Mouse (Mus musculus) stomach, embryonic 16.5 days (tissue): ENCODE results near the gene Usp5. TPM values are rescaled to one million over a fixed set of nuclear protein-coding genes. Genes with fewer than 3 reads are reported as not detected.

Experiments used
- ATAC-seq: fragments of 200-750 bp; cut with Nextera tagmentation; 2 replicates; pipeline ENCODE4 v1.8.0; 2017; ENCODE audit warnings: moderate number of reproducible peaks, moderate TSS enrichment; ENCODE audit not compliant: insufficient read depth, low FRiP score
- H3K27ac ChIP-seq: fragments of 300-500 bp; sonication (generic); 2 replicates; pipeline ENCODE4 v1.5.1; 2014; ENCODE audit warnings: low read length
- H3K27me3 ChIP-seq: fragments of 300-500 bp; sonication (generic); 2 replicates; pipeline ENCODE4 v1.6.1; 2014; ENCODE audit warnings: low read length, control low read depth, mixed read lengths; ENCODE audit not compliant: control insufficient read depth, insufficient read depth
- H3K36me3 ChIP-seq: fragments of 300-500 bp; sonication (generic); 2 replicates; pipeline ENCODE4 v1.6.1; 2014; ENCODE audit warnings: low read length; ENCODE audit not compliant: control insufficient read depth, insufficient read depth
- H3K4me1 ChIP-seq: fragments of 300-500 bp; sonication (generic); 2 replicates; pipeline ENCODE4 v1.6.1; 2014; ENCODE audit warnings: low read length, control low read depth, mixed read lengths; ENCODE audit not compliant: control insufficient read depth, insufficient read depth
- H3K4me2 ChIP-seq: fragments of 300-500 bp; sonication (generic); 2 replicates; pipeline ENCODE4 v1.6.1; 2014; ENCODE audit warnings: low read depth, low read length, mixed read lengths
- H3K4me3 ChIP-seq: fragments of 300-500 bp; sonication (generic); replicated peaks from 2 replicates; pipeline ENCODE4 v1.5.1; 2014; ENCODE audit warnings: mild to moderate bottlenecking, low read length
- H3K9ac ChIP-seq: fragments of 300-500 bp; sonication (generic); 2 replicates; pipeline ENCODE4 v1.6.1; 2014; ENCODE audit warnings: low read length
- H3K9me3 ChIP-seq: fragments of 300-500 bp; sonication (generic); replicated peaks from 2 replicates; pipeline ENCODE4 v1.6.1; 2016; ENCODE audit warnings: low read length, control low read depth; ENCODE audit not compliant: control insufficient read depth
- WGBS: fragments of 180-500 bp; shearing (Covaris S2); extraction: QIAGEN DNeasy Blood & Tissue Kit; methylation state at CpG from one replicate; pipeline ENCODE4 v1.1.7; 2014; 5-methylcytosine and 5-hydroxymethylcytosine counted together
- polyA plus RNA-seq: library from polyadenylated mRNA; unstranded; fragments of >200 nt; fragmentation: Nextera tagmentation; extraction: Ambion mirVana; gene quantifications from 2 replicates; pipeline ENCODE4 v1.2.1, GENCODE M21; 2015

Gene Usp5
- 128 and 139 TPM in 2 replicates for polyA plus RNA-seq

DNA sequence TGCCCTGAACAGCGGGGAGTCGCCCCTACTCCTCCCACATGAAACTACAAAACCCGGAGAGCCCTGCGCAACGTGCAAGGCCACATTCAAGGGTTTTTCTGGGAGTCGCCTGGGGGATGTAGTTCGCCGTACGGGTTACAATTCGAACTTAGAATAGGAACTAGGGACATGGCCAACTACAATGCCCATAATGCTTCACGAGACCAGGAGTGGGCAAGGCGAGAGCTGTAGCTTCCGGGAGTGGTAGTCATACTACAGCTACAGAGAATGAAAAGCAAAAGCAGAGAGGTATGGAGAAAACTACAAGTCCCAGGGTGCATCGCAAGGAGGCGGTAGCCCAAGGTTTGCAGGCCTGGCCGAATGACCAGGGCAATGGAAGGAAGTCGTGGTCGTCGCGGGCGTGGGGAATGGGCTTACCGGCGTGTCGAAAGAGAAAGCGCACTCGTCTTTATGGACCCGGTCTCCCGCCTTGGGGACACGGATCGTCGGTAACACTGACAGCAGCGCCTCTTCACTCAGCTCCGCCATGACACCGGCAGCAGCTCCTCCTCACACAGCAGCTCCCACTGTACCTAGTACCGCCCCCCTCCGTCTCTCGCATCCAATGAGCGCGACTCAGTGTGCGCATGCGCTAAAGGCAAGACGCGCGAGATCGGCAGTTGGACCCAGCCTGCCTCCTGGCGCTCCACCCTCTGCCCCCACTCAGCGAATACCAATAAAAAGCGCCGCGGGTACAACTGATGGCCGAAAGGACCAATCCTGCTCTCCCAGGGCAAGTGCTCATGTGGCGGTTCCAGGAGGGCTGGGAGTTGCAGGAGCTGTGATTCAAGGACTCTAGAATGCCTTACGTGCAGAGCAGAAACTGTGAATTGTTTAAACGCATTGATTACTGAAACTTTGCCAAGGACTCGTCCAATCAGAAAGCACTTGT, at the start of gene Usp5, which contains the start of gene Cdca3:
Usp5 (minus strand) TSS at position 617 of the 931 bp plus-strand sequence.
Cdca3 (plus strand) TSS at position 680 of the 931 bp plus-strand sequence.
- under 1% methylated on average over 55 of the region's 55 CpGs for WGBS
- peak; percentile 94 for ATAC-seq
- peak within 1 kb of the TSS; percentile 98 for H3K27ac ChIP-seq
- peak within 1 kb of the TSS; percentile 82 for H3K9ac ChIP-seq
- no peaks in the 10 kb centered on the region for H3K9me3 ChIP-seq
- H3K4me1 ChIP-seq, result peaks cover 16% of the 10 kb centered on the region
- peaks cover 13% of the 10 kb centered on the region for H3K36me3 ChIP-seq
- H3K4me2 ChIP-seq, result peak within 1 kb of the TSS; percentile 88
- H3K4me3 ChIP-seq, result peak within 1 kb of the TSS; percentile 68
- H3K27me3 ChIP-seq, result no peaks in the 10 kb centered on the region

DNA sequence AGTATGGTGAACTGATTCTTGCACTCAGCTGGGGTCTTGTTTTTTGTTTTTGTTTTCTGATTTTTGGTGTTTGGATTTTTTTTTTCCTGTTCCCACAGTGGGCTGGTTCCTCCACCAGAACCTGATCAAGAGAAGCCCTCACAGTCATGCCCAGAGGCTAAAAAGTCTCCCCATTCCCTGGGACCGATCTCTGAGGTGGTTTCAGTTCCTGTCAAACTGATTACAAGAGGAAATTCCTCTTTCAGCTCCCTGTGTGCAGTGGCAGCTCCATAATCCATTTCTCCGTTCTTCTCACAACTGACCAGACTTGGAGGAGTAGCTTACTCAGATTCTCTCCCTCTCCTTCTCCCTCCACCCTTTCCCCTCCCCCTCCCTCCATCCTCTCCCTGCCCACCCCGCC, 45.1 kb upstream of the Usp5 start:
- ATAC-seq, result no peak
- no peaks in the 10 kb centered on the region for H3K9me3 ChIP-seq
- H3K4me1 ChIP-seq, result no peaks in the 10 kb centered on the region
- H3K9ac ChIP-seq, result no peak overlapping the region
- H3K36me3 ChIP-seq, result no peaks in the 10 kb centered on the region
- 18% methylated on average over 3 of the region's 3 CpGs for WGBS
- H3K4me2 ChIP-seq, result no peak overlapping the region
- no peak overlapping the region for H3K4me3 ChIP-seq
- no peaks in the 10 kb centered on the region for H3K27me3 ChIP-seq
- H3K27ac ChIP-seq, result no peak overlapping the region

DNA sequence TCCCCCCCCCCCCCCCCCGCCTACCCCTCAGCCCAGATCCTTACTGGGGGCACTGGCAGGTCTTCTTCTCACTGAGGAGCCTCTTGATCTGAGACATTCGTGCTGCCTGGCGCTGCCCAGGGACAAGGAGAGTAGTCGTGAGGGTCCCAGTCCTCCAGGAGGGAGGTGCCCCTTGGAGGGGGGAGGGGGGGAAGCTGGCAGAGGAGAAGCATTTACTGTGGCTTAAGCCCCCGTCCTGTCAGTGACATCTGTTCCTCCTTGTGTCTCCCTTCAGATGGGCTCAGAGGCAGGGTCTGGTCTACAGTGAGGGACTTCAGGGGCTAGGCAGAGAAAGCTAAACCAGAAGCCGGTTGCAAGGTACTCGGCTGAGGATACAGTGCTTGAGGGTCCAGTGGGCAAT, 37.3 kb upstream of the Usp5 start:
- no peak overlapping the region for H3K4me2 ChIP-seq
- H3K36me3 ChIP-seq, result no peaks in the 10 kb centered on the region
- 0 out of 2 replicates have a peak, but pooled peaks cover 4% of the 10 kb centered on the region for H3K27me3 ChIP-seq
- H3K4me3 ChIP-seq, result no peak overlapping the region
- no peak overlapping the region for H3K9ac ChIP-seq
- no peak for ATAC-seq
- 56% methylated on average over 6 of the region's 7 CpGs for WGBS
- H3K27ac ChIP-seq, result no peak overlapping the region
- peaks cover 7% of the 10 kb centered on the region for H3K4me1 ChIP-seq
- no peaks in the 10 kb centered on the region for H3K9me3 ChIP-seq

DNA sequence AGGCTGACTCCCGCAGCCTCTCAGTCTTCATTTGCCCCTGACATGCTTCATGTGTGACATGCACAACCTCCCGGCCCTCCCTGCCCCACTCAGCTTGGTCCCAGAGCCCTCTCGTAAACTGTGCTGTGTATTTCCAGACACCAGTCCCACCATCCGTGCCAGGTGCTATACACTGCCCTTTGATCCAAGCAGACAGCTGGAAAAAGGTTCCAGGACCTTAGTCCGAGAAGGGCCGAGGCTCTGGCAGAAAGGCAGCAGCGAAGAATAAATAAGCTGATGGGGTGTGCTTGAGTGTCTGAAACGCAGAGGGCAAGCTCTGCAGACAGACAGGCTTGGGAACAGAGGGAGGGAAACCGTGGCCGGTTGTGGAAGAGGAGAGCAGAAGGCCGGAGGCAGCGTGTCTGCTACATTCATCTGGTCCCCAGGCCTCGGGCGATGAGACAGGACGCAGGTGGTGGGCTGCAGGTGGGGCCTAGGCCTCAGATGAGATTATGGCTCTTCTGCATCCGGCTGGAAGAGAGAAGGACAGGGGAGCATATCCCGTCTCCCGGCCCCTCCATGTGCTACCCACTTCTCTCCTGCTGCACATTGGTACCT, 36.6 kb upstream of the Usp5 start:
- no peak overlapping the region for H3K9ac ChIP-seq
- H3K4me1 ChIP-seq, result peaks cover 7% of the 10 kb centered on the region
- H3K4me2 ChIP-seq, result no peak overlapping the region
- H3K4me3 ChIP-seq, result no peak overlapping the region
- no peaks in the 10 kb centered on the region for H3K9me3 ChIP-seq
- no peaks in the 10 kb centered on the region for H3K36me3 ChIP-seq
- H3K27me3 ChIP-seq, result 0 out of 2 replicates have a peak, but pooled peaks cover 4% of the 10 kb centered on the region
- H3K27ac ChIP-seq, result no peak overlapping the region
- WGBS, result 50% methylated on average over 18 of the region's 18 CpGs
- no peak for ATAC-seq

DNA sequence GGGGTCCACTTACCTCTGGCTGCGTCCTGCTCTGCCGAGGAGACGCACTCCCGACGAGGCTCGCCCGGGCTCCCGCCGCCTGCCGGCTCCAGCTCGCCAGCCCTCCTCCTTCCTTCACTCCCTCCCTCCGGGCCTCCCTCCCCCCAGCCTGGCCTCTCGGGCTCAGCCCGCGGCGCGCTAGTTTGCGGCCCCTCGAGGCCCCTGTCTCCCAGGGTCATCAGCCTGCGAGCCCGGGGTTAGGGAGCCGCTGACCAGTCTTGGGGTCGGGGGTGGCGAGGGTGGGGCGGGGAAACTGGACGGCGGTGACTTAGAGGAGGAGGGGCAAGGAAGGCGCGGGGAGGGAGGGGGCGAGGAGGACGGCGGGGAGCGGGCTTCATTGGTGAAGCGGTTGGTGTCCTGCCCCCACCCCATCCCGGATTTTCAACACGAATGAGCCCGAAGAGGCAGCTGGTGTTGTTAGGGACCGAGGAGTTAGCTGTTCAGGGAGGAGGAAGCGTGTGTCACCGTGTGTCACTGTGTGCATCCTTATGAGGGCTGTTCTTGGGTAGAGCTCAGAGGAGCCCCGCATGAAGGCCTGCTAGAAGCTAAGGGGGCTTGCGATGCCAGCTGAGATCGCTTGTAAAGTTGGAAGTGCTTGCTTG, 34.5 kb upstream of the Usp5 start, which contains the start of gene Gpr162:
Gpr162 (minus strand) TSS at position 326 of the 641 bp plus-strand sequence.
- ATAC-seq, result peak; percentile 82
- H3K4me2 ChIP-seq, result peak within 1 kb of the TSS; percentile 92
- H3K36me3 ChIP-seq, result no peaks in the 10 kb centered on the region
- H3K27ac ChIP-seq, result no peak within 1 kb of the TSS
- H3K4me1 ChIP-seq, result peaks cover 7% of the 10 kb centered on the region
- H3K9me3 ChIP-seq, result no peaks in the 10 kb centered on the region
- WGBS, result 1% methylated on average over 41 of the region's 43 CpGs
- peak within 1 kb of the TSS; percentile 60 for H3K4me3 ChIP-seq
- H3K9ac ChIP-seq, result peak within 1 kb of the TSS; percentile 82
- H3K27me3 ChIP-seq, result peaks cover 10% of the 10 kb centered on the region; the same call in 1 of the 2 replicates

DNA sequence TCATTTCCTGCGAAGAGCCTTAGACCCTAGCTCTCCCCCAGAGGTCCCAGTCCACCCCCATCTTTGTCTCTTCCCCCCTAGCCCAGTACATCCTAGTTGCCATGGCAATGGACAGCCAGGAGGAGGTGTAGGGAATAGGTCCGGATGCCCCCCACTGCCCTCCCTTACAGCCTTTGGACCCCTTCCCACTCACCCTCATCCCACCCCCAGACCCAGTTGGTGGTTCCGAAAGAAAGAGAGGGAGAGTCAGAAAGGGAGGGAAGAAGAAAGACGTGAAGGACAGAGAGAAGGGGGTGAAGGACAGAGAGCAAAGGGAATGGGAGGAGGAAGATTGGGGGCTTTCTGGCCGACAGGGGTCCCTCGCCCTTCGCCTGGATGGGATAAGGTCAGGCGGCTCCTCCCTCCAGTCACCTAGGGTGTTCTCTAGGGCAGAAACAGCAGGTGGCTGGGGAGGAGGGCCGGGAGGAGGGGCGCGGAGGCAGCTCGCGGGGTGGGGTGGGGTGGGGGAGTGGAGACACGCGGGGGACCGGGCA, 33.9 kb upstream of the Usp5 start:
- Histone ChIP-seq H3K27me3 (peaks cover 12% of the 10 kb centered on the region; the same call in 1 of the 2 replicates), H3K4me2 (peak overlapping the region; percentile 92), H3K27ac (no peak overlapping the region), H3K9ac (peak overlapping the region; percentile 82), H3K4me1 (peaks cover 9% of the 10 kb centered on the region), H3K4me3 (peak overlapping the region; percentile 60), H3K9me3 (no peaks in the 10 kb centered on the region), H3K36me3 (no peaks in the 10 kb centered on the region)
- ATAC-seq, result peak; percentile 4; the same call in 1 of the 2 replicates
- WGBS, result 2% methylated on average over 13 of the region's 16 CpGs

DNA sequence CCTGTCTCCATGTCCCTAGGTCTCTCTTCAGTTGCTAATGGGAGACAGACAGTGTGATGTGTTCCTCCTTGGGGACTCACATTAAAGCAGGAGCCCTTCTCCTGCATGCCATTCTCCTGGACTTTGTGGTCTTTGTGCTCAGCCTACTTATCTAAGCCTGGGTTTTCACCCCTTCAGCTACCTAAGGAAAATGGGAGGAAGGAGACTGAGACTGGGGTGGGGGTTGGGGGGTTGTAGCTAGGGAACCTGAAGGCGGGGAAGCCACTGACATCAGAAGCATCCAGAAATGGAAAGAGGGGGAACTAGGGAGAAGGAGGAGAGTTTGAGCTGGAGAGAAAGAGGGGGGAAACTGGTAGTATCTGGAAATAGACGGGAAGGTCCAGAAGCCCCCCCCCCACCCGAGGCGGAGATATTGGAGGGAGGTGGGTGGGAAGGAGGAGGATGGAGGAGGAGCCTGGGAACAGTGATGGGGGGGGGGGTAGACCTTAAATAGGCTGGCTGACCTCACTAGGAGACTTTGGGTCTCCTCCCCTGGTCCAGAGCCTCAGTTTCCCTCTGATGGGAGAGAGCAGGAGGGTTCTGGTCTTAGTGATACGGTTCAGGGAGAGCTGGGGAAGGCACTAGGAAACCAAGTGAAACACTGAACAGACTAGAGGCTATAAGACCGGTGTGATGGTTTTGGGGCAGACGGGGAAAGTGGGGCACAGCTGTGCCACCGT, 33.3 kb upstream of the Usp5 start:
- Histone ChIP-seq H3K4me2 (peak overlapping the region; percentile 92; the same call in 1 of the 2 replicates), H3K9me3 (no peaks in the 10 kb centered on the region), H3K4me1 (peaks cover 15% of the 10 kb centered on the region), H3K27me3 (peaks cover 12% of the 10 kb centered on the region; the same call in 1 of the 2 replicates), H3K27ac (no peak overlapping the region), H3K9ac (no peak overlapping the region), H3K36me3 (no peaks in the 10 kb centered on the region), H3K4me3 (peak overlapping the region; percentile 60)
- no peak for ATAC-seq
- WGBS, result 15% methylated on average over 8 of the region's 8 CpGs

DNA sequence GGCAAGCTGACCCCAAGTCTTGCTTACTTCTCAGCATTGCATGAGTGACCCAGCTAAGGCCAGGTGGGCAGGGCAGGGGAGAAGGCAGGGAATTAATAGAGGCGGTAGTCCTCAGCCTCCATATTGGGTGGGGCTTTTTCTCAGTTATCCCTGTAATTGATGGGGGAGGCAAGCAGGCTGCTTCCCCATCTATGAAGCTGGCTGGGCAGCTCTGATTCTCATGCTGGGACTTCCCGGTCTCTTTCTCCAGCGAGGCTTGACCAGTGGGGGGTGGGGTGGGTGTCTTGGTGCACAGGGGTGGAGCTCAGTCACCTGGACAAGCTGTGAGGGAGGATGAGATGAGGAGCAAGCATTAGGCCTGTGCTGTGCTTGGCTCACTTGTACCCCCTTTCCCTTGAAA, 32.5 kb upstream of the Usp5 start:
- Histone ChIP-seq H3K4me3 (no peak overlapping the region), H3K27me3 (peaks cover 12% of the 10 kb centered on the region; the same call in 1 of the 2 replicates), H3K9me3 (no peaks in the 10 kb centered on the region), H3K36me3 (no peaks in the 10 kb centered on the region), H3K4me1 (peaks cover 15% of the 10 kb centered on the region), H3K9ac (no peak overlapping the region), H3K27ac (no peak overlapping the region), H3K4me2 (no peak overlapping the region)
- no peak for ATAC-seq
- 31% methylated on average over 3 of the region's 3 CpGs for WGBS
